Mouse (Mus musculus): ENCODE data around the gene Abcc4. TPM values are rescaled to one million over a fixed set of nuclear protein-coding genes. Genes with fewer than 3 reads are reported as not detected.

Gene Abcc4
- polyA plus RNA-seq (2012; rRNA removed) = 1.5 and 1.9 TPM in 2 replicates

DNA sequence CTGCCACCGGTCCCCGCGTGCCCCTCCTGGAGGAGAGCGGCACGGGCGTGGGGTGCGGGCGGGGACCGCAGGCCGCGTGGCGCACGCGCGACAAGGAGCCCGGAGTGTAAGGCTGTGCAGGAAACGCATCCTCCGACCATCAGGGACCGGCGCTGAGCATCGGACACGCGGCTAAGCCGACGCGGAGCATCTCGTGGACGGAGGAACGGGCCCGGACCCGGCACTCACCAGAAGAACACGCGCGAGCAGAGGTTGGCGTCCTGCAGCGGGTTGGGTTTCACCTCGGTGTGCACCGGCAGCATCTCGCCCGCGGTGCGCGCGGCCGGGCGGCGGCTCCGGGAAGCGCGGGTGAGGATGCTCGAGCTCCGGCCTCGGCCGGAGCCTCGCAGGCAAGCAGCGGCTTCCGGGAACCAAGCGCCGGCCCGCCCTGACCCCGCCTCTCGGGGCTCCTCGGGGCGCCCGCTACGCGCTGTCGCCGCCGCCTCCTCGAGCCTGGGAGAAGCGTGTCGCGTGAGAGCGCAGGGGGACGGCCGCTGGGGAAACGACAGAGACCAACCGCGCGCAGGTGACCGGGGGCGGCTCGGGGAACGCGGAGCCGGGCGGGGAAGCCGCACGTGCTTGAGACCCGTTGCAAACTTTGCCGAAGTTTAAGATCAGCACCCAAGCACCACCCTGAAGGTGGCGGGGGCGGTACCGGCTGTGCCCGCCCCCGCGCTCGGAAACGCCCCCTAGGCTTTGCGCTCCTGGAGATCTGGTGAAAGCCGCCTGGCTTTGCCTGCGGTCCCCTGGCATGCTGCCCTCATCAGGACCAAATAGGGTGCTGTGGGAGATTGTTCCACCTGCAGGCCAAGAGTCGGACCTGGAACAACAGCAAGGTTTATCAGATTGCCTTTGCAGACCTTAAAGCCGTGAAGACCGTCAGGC lies at the start of gene Abcc4:
Gene Abcc4, minus strand, starts transcription at position 412 of the 924 bp plus-strand sequence.

Other genes with a start within 250 kb of the Abcc4 start
- 2.8 and 3.2 TPM in 2 replicates for gene Cldn10, start 81.7 kb upstream of the Abcc4 start, polyA plus RNA-seq (2012; rRNA removed)
- 155 and 164 TPM in 2 replicates for gene Dzip1, start 219.2 kb upstream of the Abcc4 start, polyA plus RNA-seq (2012; rRNA removed)
- 14.1 and 15.5 TPM in 2 replicates for gene Dnajc3, start 231.8 kb upstream of the Abcc4 start, polyA plus RNA-seq (2012; rRNA removed)